Mouse (Mus musculus): ENCODE data around the gene Arpc1b.
"Not testable (repeated sequence)": the region's sequence is repeated elsewhere in the genome, so short reads cannot be mapped to it uniquely, and the experiment has no call there.

Gene Arpc1b

GRCm38 (mm10) chr5:145114071-145114605, at the start of gene Arpc1b:
TSS of gene Arpc1b (plus strand) at chr5:145114215.
- no peak for DNase-seq (ENCODE audit: low read depth, low spot score)

DNA sequence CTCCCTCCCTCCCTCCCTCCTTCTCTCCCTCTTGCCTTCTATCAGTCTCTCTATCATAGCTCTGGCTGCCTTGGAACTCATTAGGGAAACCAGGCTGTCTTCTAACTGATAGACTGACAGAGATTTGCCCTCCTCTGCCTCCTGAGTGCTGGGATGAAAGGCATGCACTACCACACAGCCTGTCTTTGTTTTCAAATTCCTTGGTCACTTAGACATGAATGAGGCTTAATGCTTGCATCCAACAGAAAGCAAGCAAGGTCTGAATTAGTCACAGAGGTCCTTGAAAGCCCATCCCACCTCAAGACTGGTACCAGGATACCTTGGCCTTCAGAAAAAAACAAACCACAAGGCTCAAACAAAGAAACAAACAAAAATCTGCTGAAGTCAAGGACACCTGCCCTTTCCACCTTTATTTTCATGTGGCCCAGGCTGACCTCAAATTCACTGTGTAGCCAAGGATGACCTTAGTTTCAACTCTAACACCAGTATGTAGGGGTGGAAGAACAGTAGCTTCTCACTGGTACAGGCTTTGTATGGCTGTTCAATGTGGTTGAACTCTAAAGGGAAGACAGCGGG, 49.2 kb upstream of the Arpc1b start:
- DNase-seq (ENCODE audit: low read depth, low spot score) = no peak

DNA sequence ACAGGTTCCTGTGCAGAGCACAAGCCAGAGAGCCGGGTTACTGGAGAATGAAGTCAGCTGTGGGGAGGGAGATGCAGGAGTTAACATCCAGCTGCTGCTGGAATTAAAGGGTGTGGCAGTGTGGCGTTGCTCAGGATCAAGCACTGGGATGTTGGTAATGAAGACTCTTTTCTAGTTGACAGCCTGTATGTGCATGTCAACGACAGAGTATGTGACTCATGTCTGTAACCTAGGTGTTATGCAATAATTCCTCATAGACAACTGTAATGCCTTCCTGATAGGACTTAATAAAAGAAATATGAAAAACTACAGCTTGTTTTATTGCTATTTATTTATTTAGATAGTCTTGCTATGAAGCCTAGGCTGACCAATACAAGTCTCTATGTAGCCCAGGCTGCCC, 45.2 kb upstream of the Arpc1b start:
- DNase-seq (ENCODE audit: low read depth, low spot score) = no peak

DNA sequence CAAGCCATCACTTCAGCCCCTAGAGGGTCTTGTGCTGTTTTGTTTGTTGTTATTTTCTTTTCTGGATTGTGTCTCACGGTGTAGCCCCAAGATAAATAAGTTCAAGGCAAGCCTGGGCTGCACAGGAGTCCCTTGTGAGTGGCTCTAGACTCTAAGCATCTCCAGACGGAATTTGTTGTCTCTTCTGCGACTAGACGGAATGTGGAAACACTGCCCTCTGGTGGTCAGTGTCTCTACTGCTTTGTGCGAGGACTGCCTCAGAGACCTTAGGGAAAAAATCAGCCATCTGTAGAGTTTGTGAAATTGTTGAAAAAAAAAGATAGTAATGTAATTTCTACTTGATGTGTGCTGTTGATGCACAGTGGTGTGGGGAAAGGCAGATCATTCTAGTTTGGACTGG, 44.3 kb upstream of the Arpc1b start:
- peak; percentile 43 for DNase-seq (ENCODE audit: low read depth, low spot score)

DNA sequence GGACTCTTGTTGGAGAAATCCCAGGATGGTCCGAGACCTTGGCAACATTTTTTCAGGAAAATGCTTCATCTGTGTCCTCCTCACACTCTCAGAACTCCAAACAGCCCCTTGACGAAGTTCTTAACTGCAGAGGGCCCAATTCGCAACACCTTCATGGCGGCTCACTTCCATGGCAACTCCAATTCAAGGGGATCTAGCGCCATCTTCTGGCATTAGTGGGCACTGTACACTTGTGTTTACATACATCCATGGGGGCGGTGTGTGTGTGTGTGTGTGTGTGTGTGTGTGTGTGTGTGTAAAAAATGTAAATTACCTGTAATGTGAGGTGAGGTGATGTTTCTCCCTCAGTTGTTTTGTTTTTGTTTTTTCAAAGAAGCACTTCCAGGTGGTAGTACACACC, 42.7 kb upstream of the Arpc1b start:
- DNase-seq (ENCODE audit: low read depth, low spot score) = no peak

DNA sequence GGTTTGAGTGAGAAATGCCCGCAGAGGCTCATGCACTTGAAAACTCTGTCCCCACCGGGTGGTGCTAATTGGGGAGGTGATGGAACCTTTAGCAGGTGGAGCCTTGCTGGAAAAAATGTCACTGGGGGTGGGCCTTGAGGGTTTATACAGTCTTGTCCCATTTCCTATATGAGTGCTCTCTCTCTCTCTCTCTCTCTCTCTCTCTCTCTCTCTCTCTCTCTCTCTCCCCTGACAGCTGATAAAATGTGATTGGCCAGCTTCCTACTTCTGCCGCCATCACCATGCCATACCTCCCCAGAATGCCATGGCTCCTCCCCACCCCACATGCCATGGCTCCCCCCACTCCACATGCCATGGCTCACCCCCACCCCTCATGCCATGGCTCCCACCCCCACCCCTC, 38.9 kb upstream of the Arpc1b start:
- no peak for DNase-seq (ENCODE audit: low read depth, low spot score)

GRCm38 (mm10) chr5:145081866-145082613, 32.0 kb upstream of the Arpc1b start:
- no peak for DNase-seq (ENCODE audit: low read depth, low spot score)

DNA sequence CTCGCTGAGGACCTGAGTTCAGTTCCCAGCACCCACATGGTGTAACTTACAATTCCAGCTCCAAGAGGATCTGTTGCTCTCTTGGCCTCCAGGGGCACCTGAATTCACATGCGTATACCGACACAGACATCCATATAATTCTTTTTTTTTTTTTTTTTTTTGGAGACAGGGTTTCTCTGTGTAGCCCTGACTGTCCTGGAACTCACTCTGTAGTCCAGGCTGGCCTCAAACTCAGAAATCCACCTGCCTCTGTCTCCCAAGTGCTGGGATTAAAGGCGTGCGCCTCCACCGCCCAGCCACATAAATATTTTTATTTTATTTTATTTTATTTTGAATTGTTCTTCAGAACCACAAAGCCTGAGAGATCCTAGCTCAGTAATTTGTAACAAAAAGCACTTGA, 30.8 kb upstream of the Arpc1b start:
- not testable (repeated sequence) for DNase-seq (ENCODE audit: low read depth, low spot score)

- peak; percentile 82 for DNase-seq (ENCODE audit: low read depth, low spot score)
Measured at GRCm38 (mm10) chr5:145083632-145084451, 30.2 kb upstream of the Arpc1b start, which contains the start of the genes Arpc1a and Kpna7. TSS of gene Arpc1a (plus strand) at chr5:145083830. TSS of gene Kpna7 (minus strand) at chr5:145084030.

- DNase-seq (ENCODE audit: low read depth, low spot score) = no peak
Measured at GRCm38 (mm10) chr5:145084822-145085221, 29.2 kb upstream of the Arpc1b start.

- no peak for DNase-seq (ENCODE audit: low read depth, low spot score)
Measured at GRCm38 (mm10) chr5:145088186-145088585, 25.8 kb upstream of the Arpc1b start.

DNA sequence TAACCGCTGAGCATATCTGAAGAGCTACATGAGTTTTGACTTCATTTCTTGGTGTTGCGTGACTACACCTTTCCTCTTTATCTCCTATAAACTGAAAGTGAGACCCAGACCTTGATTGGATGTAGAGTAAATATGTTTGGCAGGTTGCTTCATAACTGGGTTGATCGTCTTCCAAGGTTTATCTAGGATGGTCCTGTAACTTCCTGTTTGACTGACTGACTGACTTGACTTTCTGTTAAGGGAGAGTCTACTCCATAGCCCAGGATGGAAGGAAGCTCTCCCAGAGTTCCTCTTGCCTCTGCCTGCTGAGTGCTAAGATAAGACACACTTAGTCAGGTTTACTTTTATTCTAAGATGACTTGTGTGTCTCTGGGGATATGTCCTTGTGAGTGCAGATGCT, 24.1 kb upstream of the Arpc1b start:
- no peak for DNase-seq (ENCODE audit: low read depth, low spot score)

DNA sequence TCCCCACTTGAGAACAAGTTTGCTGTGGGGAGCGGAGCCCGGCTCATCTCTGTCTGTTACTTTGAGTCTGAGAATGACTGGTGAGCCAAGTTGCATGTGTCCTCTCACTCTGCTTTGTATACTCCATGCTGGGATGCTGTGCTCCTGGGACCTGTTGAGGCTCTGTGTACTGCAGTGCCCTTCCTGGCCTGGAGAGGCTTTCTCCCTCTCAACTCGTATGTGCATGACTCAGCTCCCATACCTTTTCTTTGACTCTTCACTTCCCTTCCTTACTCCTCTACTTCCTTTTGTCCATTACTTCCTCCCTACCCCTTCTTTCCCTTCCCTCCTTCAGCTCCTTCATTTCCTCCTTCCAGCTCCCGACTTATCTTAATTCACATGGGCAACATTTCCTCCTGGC, 17.8 kb upstream of the Arpc1b start:
- DNase-seq (ENCODE audit: low read depth, low spot score) = no peak

- DNase-seq (ENCODE audit: low read depth, low spot score) = no peak
Measured at GRCm38 (mm10) chr5:145098340-145098821, 15.6 kb upstream of the Arpc1b start.

DNA sequence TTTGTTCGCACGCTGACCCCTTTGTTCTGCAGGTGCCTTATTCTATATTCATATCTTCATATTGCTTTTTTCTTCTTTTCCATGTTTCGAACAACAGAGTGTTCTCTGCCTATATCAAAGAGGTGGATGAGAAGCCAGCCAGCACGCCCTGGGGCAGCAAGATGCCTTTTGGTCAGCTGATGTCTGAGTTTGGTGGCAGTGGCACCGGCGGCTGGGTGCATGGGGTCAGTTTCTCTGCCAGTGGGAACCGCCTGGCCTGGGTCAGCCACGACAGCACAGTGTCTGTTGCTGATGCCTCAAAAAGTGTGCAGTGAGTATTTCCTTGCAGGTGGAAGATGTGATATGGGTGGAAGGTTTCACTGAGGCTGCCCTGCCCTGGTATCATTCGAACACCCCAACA, 13.1 kb upstream of the Arpc1b start:
- DNase-seq (ENCODE audit: low read depth, low spot score) = no peak

DNA sequence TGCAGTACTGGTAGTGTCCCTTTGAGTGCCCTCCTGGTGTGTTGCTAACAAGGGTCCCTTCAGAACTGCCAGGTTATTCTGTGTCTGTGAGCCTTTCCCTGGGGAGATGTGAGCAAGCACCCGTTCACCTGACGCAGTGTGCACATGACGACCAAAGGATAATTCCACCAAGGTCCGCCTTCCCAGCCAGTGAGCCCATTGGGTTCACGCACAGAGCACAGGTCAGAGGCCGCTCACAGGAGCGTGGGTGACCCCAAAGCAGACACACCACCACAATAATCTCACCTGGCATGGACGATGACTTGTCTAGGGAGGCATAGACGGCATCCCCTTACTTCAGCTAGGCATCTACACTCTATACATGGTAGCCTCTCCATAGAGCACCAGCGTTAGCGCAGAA, 12.6 kb upstream of the Arpc1b start:
- DNase-seq (ENCODE audit: low read depth, low spot score) = not testable (repeated sequence)

DNA sequence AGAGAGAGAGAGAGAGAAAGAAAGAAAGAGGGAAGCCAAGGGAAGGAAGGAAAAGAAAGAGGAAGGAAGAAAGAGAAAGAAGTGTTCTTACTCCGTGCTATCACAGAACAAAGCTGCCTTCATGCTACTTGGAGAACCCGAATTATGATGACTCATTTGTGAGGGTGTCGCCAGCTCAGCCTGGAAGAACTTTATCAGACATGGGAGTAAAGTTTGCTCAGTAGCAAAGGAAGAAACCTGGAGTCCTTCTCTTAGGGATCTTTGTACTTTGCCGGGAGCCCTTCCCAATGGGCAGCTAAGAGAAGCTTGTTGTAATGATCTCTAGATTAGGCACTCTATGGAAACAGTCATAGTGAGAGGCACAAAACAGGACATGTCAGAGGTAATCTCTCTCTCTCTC, 11.3 kb upstream of the Arpc1b start:
- DNase-seq (ENCODE audit: low read depth, low spot score) = no peak

- DNase-seq (ENCODE audit: low read depth, low spot score) = no peak
Measured at GRCm38 (mm10) chr5:145104328-145104727, 9.7 kb upstream of the Arpc1b start.

- no peak for DNase-seq (ENCODE audit: low read depth, low spot score)
Measured at GRCm38 (mm10) chr5:145105694-145106275, 8.2 kb upstream of the Arpc1b start.

DNA sequence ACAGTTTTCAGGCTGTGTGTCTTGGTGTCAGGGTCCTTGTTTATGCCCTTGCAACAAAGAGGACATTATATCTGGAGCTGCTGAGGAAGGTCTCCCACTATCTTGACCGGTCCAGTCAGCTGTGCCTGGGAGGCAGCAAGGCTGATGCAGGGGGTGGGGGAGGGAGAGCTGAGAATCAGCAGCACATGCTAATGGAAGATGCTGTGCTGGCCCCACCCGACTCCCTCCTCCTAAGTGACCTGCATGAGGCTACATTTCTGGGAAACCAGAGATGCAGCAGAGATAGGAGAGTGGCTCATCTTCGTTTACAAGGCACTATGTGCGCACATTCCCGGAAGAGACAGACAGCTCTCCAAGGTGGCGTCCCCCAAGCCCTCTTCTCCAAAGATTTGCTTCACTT, 3.6 kb upstream of the Arpc1b start:
- DNase-seq (ENCODE audit: low read depth, low spot score) = no peak

- no peak for DNase-seq (ENCODE audit: low read depth, low spot score)
Measured at GRCm38 (mm10) chr5:145112566-145112965, 1.4 kb upstream of the Arpc1b start.

DNA sequence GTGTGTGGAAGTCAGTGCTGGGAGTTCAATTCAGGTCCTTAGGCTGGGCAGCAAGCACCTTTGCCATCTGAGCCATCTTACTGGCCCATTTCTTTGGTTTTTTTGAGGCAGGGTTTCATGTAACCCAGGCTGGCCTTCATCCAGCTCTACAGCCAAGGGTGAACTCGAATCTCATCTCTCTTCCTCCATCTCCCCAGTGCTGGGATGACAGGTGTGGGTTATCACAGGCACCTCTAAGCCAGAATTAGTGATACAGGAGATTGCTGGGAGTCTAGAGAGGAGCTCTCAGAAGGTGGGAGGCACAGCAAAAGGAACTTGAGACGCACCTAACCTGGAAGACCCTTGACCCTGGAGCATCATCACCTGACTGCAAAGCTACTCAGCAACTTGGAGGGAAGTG, 599 bp upstream of the Arpc1b start:
- DNase-seq (ENCODE audit: low read depth, low spot score) = no peak
